Mouse (Mus musculus): ENCODE data around the gene Afap1l2.

- TF ChIP-seq CTCF (IDR thresholded peaks at IDR 0.05) (no peak), EP300 (IDR thresholded peaks at IDR 0.05) (no peak)
These were observed 47.4 kb upstream of the Afap1l2 start for GRCm38 (mm10) chr19:57055215-57056120.

Measured in lung, postnatal 0 days (tissue).